Mouse (Mus musculus) midbrain, embryonic 15.5 days (tissue): ENCODE results near the gene Ago3. TPM values are rescaled to one million over a fixed set of nuclear protein-coding genes. Genes with fewer than 3 reads are reported as not detected.

Experiments
- ATAC-seq: fragments of 200-750 bp; cut with Nextera tagmentation; replicated peaks from 2 replicates; pipeline ENCODE4 v1.8.0; 2017; ENCODE audit warnings: moderate TSS enrichment
- H3K27ac ChIP-seq: fragments of 300-500 bp; sonication (generic); 2 replicates; pipeline ENCODE4 v1.5.1; 2015; ENCODE audit warnings: mild to moderate bottlenecking, inconsistent platforms
- H3K27me3 ChIP-seq: fragments of 300-500 bp; sonication (generic); replicated peaks from 2 replicates; pipeline ENCODE4 v1.6.1; 2015; ENCODE audit warnings: inconsistent platforms
- H3K36me3 ChIP-seq: fragments of 300-500 bp; sonication (generic); replicated peaks from 2 replicates; pipeline ENCODE4 v1.6.1; 2015; ENCODE audit warnings: inconsistent platforms
- H3K4me1 ChIP-seq: fragments of 300-500 bp; sonication (generic); 2 replicates; pipeline ENCODE4 v1.6.1; 2015; ENCODE audit warnings: inconsistent platforms
- H3K4me2 ChIP-seq: fragments of 300-500 bp; sonication (generic); 2 replicates; pipeline ENCODE4 v1.6.1; 2015; ENCODE audit warnings: inconsistent platforms, mild to moderate bottlenecking, moderate library complexity
- H3K4me3 ChIP-seq: fragments of 300-500 bp; sonication (generic); 2 replicates; pipeline ENCODE4 v1.5.1; 2015; ENCODE audit warnings: mild to moderate bottlenecking, inconsistent platforms
- H3K9ac ChIP-seq: fragments of 300-500 bp; sonication (generic); 2 replicates; pipeline ENCODE4 v1.6.1; 2015; ENCODE audit warnings: mild to moderate bottlenecking, inconsistent platforms
- H3K9me3 ChIP-seq: fragments of 300-500 bp; sonication (generic); 2 replicates; pipeline ENCODE4 v1.6.1; 2016; ENCODE audit warnings: inconsistent platforms
- WGBS: fragments of 180-500 bp; shearing (Covaris S2); methylation state at CpG from one replicate; pipeline ENCODE4 v1.1.7; 2015; ENCODE audit warnings: mixed read lengths; 5-methylcytosine and 5-hydroxymethylcytosine counted together
- polyA plus RNA-seq: library from polyadenylated mRNA; unstranded; fragments of >200 nt; fragmentation: Nextera tagmentation; extraction: Ambion mirVana; gene quantifications from 2 replicates; pipeline ENCODE4 v1.2.1, GENCODE M21; 2015

Gene Ago3
- polyA plus RNA-seq, 1 experiment from 2014 or later = 18.6 TPM

DNA sequence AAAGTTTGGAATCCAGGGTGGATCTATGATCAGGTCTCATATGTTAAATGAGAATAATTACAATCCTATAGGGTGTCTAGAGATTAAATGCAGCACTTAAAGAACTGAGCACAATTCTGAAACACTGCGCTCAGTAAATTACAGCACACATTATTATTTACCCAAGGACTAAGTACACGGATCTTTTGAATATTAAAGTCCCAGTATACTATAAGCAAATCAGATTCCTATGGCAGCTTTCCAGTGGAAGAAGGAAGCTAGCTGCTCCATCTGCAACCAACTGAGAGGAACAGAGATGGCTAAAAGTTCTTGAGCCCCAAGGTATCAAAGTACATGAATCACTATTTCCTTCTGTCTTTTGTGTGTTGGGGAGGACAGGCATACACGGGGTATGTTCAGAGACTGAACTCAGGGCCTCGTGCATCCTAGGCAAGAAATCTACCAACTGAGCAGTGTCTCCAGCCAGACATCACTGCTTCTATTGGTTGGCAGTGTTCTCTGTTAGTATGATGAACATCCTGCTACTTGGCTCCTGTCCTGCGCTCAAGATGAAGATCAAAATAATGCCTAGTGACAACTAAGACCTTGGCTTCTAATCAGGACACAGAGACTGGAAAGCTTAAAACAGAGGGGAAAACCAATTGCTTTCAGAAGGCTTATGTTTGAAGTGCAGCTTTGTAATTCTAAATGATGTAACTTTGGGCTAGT, 25.3 kb upstream of the Ago3 start:
- H3K36me3 ChIP-seq = peaks cover 77% of the 10 kb centered on the region
- no peaks in the 10 kb centered on the region for H3K27me3 ChIP-seq
- no peak overlapping the region for H3K4me2 ChIP-seq
- ATAC-seq = no peak
- H3K4me3 ChIP-seq = no peak overlapping the region
- no peaks in the 10 kb centered on the region for H3K4me1 ChIP-seq
- no peak overlapping the region for H3K27ac ChIP-seq
- H3K9me3 ChIP-seq = no peaks in the 10 kb centered on the region
- 94% methylated on average over 5 of the region's 5 CpGs for WGBS
- H3K9ac ChIP-seq = no peak overlapping the region

DNA sequence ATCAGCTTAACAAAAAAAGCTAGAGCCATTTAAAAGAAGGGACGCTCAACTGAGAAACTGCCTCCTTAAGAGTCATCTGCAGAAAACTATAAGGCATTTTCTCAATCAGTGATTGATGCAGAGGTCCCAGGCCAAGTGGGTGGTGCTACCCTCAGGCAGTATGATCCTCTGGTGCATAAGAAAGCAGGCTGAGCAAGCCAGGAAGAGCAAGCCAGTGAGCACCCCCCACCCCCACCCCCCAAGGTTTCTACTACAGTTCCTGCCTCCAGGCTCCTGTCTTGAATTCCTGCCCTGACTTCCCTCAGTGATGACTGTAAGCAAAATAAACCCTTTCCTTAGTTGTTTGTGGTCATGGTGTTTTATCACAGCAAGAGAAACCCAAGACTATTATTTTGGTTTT, 20.9 kb upstream of the Ago3 start:
- ATAC-seq = no peak
- H3K4me1 ChIP-seq = no peaks in the 10 kb centered on the region
- no peak overlapping the region for H3K9ac ChIP-seq
- H3K27ac ChIP-seq = no peak overlapping the region
- 97% methylated on average over 1 of the region's 1 CpGs for WGBS
- H3K36me3 ChIP-seq = peaks cover 68% of the 10 kb centered on the region
- H3K27me3 ChIP-seq = no peaks in the 10 kb centered on the region
- H3K9me3 ChIP-seq = no peaks in the 10 kb centered on the region
- no peak overlapping the region for H3K4me2 ChIP-seq
- no peak overlapping the region for H3K4me3 ChIP-seq

DNA sequence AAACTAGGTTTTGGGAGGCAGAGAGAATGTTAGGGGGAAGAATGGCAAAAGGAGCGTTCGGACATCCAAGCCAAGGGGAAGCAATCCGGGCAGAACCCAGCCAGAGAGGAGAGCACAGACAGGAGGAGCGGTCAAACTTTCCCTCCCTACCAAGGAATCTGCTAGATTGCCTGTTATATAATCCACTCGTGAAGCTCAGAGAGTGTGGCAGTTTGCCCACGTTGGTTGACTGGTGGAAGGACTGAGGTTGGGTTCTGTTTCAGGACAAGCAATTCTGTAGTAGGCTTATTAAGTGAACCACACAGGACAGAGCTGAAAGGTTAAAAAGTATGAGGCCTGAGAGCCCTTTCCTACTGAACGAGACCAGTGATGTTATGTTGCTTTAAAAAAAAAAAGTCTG, 17.8 kb upstream of the Ago3 start:
- no peak overlapping the region for H3K27ac ChIP-seq
- no peak overlapping the region for H3K4me2 ChIP-seq
- no peaks in the 10 kb centered on the region for H3K9me3 ChIP-seq
- H3K27me3 ChIP-seq = no peaks in the 10 kb centered on the region
- H3K36me3 ChIP-seq = peaks cover 64% of the 10 kb centered on the region
- no peak overlapping the region for H3K4me3 ChIP-seq
- H3K9ac ChIP-seq = no peak overlapping the region
- H3K4me1 ChIP-seq = no peaks in the 10 kb centered on the region
- ATAC-seq = no peak
- 91% methylated on average over 7 of the region's 7 CpGs for WGBS

DNA sequence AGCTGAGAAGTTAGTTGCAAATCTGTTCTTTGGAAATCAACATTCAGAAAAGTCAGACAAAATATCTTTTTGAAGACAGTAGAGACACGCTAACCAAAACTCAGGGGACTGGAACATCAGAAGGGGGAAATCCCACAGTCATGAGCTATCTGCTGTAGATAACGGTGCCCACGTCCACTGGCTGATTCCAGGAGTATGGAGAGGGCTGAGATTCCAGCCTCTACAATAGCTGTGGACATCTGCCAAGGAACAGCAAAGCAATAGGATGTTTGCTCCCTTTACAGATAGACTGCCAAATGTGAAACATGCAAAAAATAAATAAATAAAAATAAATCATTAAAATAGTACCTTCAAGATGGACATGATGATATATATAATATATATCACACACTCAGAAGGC, 15.2 kb upstream of the Ago3 start:
- H3K4me1 ChIP-seq = no peaks in the 10 kb centered on the region
- ATAC-seq = no peak
- peaks cover 73% of the 10 kb centered on the region for H3K36me3 ChIP-seq
- H3K4me3 ChIP-seq = no peak overlapping the region
- WGBS = 83% methylated on average over 3 of the region's 3 CpGs
- no peak overlapping the region for H3K4me2 ChIP-seq
- no peak overlapping the region for H3K9ac ChIP-seq
- H3K27me3 ChIP-seq = no peaks in the 10 kb centered on the region
- no peak overlapping the region for H3K27ac ChIP-seq
- H3K9me3 ChIP-seq = no peaks in the 10 kb centered on the region

DNA sequence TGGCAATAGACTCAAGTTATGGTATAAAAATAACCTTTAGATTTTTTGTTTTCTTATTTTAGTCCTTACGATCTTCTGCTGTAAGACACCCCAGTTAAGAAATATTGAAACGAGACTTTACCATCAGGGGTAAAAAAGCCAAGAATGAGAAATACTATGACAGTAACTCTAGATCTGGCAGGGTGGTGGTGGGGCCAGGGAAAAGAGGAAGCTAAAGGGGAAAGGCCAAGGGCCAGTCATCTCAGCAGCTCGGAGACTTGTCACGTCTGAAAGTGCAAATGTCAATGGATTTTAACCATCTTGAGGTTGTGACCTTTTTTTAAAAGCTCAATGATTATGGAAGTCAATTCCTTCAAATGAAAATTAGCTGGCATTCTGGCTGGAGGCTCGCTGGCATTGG, 8.9 kb upstream of the Ago3 start:
- Histone ChIP-seq H3K27me3 (no peaks in the 10 kb centered on the region), H3K4me2 (no peak overlapping the region), H3K9me3 (no peaks in the 10 kb centered on the region), H3K9ac (no peak overlapping the region), H3K36me3 (peaks cover 60% of the 10 kb centered on the region), H3K4me1 (no peaks in the 10 kb centered on the region), H3K4me3 (no peak overlapping the region), H3K27ac (no peak overlapping the region)
- WGBS = 87% methylated on average over 5 of the region's 5 CpGs
- no peak for ATAC-seq

DNA sequence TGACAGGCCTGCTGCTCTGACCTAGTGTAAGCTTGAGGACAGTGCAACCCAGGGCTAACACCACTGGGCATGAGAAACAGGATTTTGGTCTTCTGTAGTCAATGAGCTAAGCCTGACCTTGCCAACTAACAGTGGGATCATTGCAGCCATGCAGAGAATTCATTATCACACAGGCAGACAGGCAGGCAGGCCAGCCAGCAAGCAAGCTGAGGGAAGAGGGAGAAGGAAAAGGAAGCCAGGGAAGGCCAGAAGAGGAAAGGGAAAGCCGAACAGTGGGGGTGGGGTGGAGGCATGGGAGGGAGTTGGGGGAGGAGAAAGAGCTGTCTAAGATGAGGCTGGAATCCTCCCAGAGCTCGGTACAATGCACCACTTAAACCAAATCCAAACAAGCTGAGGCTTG, 6.9 kb upstream of the Ago3 start:
- ATAC-seq = 0 out of 2 replicates have a peak, but pooled peaks have one; percentile 39
- Histone ChIP-seq H3K4me2 (no peak overlapping the region), H3K36me3 (peaks cover 41% of the 10 kb centered on the region), H3K4me1 (no peaks in the 10 kb centered on the region), H3K9me3 (no peaks in the 10 kb centered on the region), H3K4me3 (no peak overlapping the region), H3K27ac (no peak overlapping the region), H3K9ac (no peak overlapping the region), H3K27me3 (no peaks in the 10 kb centered on the region)
- WGBS = 47% methylated on average over 2 of the region's 2 CpGs

DNA sequence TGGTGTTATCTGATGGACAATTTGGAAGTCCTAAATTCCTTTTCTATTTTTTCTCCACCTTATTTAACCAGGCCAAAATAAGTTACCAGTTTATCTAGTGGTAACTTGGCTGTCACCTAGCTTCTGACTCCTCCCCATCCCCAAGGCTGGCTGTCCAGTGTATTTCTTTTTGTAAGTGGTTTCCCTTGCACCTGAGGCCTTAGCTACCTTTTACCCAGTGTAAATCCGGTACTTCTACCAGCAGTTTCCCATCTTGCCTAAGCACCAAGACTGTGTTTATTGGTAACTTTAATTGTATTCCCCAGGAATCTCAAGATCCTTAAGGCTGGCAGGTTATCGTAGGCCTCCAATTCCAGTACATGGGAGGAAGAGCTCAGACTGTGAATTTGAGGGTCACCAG, 4.7 kb upstream of the Ago3 start:
- no peak overlapping the region for H3K27ac ChIP-seq
- H3K4me1 ChIP-seq = 0 out of 2 replicates have a peak, but pooled peaks cover 2% of the 10 kb centered on the region
- H3K9me3 ChIP-seq = no peaks in the 10 kb centered on the region
- H3K4me3 ChIP-seq = no peak overlapping the region
- H3K9ac ChIP-seq = no peak overlapping the region
- H3K36me3 ChIP-seq = peaks cover 23% of the 10 kb centered on the region
- H3K27me3 ChIP-seq = no peaks in the 10 kb centered on the region
- ATAC-seq = no peak
- 94% methylated on average over 2 of the region's 2 CpGs for WGBS
- H3K4me2 ChIP-seq = no peak overlapping the region

DNA sequence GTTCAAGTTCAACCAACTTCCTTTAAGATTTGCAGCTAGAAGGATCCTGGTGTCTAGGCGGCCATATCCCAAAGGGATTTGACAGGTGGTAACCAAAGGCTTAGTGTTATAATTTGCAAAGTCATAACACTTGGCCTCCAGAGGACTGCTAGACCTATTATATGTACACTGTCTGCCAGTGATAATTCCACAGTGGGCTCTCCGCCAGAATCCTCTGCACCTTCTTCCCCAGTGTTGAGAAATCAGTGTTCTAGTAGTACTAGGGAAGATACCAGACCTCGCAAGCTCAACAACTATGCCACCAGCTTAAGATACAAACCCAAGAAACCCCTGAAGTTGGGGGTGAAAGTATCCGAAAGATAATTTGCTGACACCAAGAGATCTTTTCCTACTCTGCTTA, 3.8 kb upstream of the Ago3 start:
- no peak overlapping the region for H3K27ac ChIP-seq
- no peaks in the 10 kb centered on the region for H3K27me3 ChIP-seq
- no peaks in the 10 kb centered on the region for H3K9me3 ChIP-seq
- peaks cover 9% of the 10 kb centered on the region for H3K4me1 ChIP-seq
- H3K4me2 ChIP-seq = no peak overlapping the region
- 91% methylated on average over 4 of the region's 4 CpGs for WGBS
- H3K36me3 ChIP-seq = peaks cover 20% of the 10 kb centered on the region
- no peak overlapping the region for H3K9ac ChIP-seq
- H3K4me3 ChIP-seq = no peak overlapping the region
- ATAC-seq = no peak

DNA sequence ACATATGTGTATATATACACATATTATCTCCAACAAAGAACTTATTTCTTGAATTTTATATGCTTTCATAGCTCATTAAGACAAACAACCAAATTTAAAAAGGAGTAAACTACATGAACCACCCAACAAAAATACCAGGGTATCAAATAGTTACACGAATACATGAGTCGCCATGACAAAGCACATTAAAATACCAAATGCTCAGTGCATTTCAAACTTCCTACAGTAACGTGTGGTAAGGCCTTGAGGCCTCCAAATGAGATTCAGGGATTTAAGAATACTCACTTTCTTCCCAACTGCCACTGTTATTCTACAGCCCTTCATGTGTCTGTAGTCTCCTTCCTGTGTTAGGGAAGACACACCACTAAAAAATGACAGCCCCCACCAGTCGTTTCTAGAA, 2.4 kb upstream of the Ago3 start:
- 78% methylated on average over 4 of the region's 4 CpGs for WGBS
- no peak overlapping the region for H3K27ac ChIP-seq
- H3K4me3 ChIP-seq = no peak overlapping the region
- no peaks in the 10 kb centered on the region for H3K27me3 ChIP-seq
- no peak for ATAC-seq
- H3K9me3 ChIP-seq = no peaks in the 10 kb centered on the region
- no peak overlapping the region for H3K4me2 ChIP-seq
- peaks cover 9% of the 10 kb centered on the region; the same call in 1 of the 2 replicates for H3K36me3 ChIP-seq
- H3K4me1 ChIP-seq = peaks cover 11% of the 10 kb centered on the region
- H3K9ac ChIP-seq = no peak overlapping the region

DNA sequence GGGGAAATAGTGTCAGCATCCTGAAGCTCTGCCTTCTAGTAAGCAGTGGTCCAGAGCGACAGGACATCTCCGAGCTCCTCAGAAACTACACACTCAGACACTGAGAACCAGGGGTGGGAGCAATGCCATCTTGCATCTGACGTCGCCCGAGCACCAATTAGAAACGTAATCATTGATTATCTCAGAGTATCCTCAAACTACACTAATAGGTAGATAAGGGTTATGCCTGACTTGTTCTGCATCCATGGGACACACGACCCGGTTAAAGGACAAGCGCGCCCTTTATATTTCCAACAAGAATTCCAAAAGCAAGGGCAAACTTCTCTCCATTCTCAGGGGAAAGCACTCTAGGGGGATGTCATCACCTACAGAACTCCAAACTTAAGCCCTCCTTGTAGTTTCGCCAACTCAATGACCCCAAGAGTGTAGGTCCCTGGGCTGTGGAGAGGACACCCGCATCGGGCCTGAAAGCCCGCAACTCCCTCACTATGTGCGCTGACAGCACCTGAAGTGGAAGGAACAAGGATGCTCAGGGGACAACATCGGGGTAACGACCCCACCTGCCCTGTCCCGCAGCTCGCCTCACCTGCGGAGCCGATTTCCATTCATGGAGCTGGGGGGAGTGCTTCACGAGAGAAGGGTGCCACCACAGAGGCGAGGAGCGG, 542 bp downstream of the Ago3 start:
- Histone ChIP-seq H3K4me3 (peak overlapping the region; percentile 90), H3K27ac (peak overlapping the region; percentile 87), H3K36me3 (no peaks in the 10 kb centered on the region), H3K27me3 (no peaks in the 10 kb centered on the region), H3K4me2 (peak overlapping the region; percentile 75), H3K9ac (peak overlapping the region; percentile 74), H3K4me1 (peaks cover 11% of the 10 kb centered on the region), H3K9me3 (no peaks in the 10 kb centered on the region)
- ATAC-seq = no peak; the same call in 1 of the 2 replicates
- 2% methylated on average over 24 of the region's 24 CpGs for WGBS

DNA sequence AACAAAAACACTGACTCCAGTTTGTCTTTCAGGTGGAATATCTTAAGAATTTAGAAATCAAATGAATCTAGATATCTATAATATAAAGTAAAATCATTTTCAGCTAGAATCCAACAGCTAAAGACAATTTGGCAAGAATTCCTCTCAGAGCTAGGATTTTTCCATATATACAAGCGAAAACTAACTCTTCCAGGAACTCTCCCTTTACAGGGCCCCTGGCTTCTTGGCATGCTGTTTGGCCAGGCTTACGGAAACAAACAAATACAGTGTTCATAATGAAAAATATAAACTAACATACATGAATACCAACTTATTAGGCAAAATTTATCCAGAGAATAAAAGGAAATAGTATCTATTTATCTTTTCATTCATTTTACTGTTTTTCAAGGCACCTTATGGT, 5.5 kb downstream of the Ago3 start:
- WGBS = 87% methylated on average over 2 of the region's 2 CpGs
- no peak overlapping the region for H3K4me3 ChIP-seq
- no peaks in the 10 kb centered on the region for H3K36me3 ChIP-seq
- H3K27me3 ChIP-seq = no peaks in the 10 kb centered on the region
- peaks cover 8% of the 10 kb centered on the region for H3K4me1 ChIP-seq
- H3K4me2 ChIP-seq = no peak overlapping the region
- H3K27ac ChIP-seq = no peak overlapping the region
- H3K9ac ChIP-seq = no peak overlapping the region
- no peak for ATAC-seq
- no peaks in the 10 kb centered on the region for H3K9me3 ChIP-seq

DNA sequence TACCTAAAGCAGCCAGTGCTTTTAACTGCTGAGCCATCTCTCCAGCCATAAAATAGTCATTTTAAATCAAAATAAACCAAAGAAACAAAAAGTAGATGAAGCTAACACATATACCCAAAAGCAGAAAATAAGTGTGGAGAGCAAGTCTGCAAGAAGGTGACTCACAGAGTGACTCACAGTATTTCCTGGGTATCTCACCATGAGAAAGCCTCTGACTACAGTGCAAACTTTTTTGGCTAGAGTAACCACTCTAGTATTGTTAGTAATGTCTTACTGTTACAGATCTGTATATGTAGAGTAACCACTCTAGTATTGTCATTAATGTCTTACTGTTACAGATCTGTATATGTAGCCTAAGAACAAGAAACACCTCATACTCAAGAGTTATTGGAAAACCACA, 13.6 kb downstream of the Ago3 start:
- Histone ChIP-seq H3K27ac (no peak overlapping the region), H3K9me3 (no peaks in the 10 kb centered on the region), H3K4me1 (no peaks in the 10 kb centered on the region), H3K27me3 (no peaks in the 10 kb centered on the region), H3K4me2 (no peak overlapping the region), H3K4me3 (no peak overlapping the region), H3K9ac (no peak overlapping the region), H3K36me3 (0 out of 2 replicates have a peak, but pooled peaks cover 6% of the 10 kb centered on the region)
- no peak for ATAC-seq

DNA sequence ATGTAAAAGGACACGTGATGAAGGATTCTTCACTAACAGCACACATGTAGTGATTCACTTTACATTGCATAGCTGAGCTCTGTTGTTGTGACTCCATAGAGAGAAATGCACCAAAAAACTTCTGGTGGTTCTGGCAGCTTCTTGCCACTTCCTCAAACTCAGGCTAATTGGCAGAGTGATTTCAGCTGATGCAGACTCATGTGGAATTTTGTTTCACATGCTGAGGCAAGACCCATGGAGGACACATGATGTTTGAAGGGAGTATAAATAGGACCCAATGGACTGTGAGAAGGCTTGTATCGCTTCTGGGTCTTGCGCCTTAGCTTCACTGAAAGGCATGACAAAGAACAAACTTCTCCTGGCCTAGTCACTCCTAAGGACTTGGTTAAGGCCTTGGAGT, 16.8 kb downstream of the Ago3 start:
- 0 out of 2 replicates have a peak, but pooled peaks cover 6% of the 10 kb centered on the region for H3K36me3 ChIP-seq
- no peaks in the 10 kb centered on the region for H3K9me3 ChIP-seq
- WGBS = 95% methylated on average over 3 of the region's 3 CpGs
- no peak overlapping the region for H3K4me2 ChIP-seq
- no peak for ATAC-seq
- no peaks in the 10 kb centered on the region for H3K27me3 ChIP-seq
- H3K27ac ChIP-seq = no peak overlapping the region
- no peak overlapping the region for H3K4me3 ChIP-seq
- no peak overlapping the region for H3K9ac ChIP-seq
- H3K4me1 ChIP-seq = no peaks in the 10 kb centered on the region
